Mouse (Mus musculus): ENCODE measurements around the gene Olfr1195. TPM values are rescaled to one million over a fixed set of nuclear protein-coding genes. Genes with fewer than 3 reads are reported as not detected.
"Not testable (repeated sequence)": the region's sequence is repeated elsewhere in the genome, so short reads cannot be mapped to it uniquely, and the experiment has no call there.

Olfr1195 gene
- polyA plus RNA-seq (2015; fragmentation: Nextera tagmentation; extraction: Ambion mirVana) = not detected in 2 replicates

DNA sequence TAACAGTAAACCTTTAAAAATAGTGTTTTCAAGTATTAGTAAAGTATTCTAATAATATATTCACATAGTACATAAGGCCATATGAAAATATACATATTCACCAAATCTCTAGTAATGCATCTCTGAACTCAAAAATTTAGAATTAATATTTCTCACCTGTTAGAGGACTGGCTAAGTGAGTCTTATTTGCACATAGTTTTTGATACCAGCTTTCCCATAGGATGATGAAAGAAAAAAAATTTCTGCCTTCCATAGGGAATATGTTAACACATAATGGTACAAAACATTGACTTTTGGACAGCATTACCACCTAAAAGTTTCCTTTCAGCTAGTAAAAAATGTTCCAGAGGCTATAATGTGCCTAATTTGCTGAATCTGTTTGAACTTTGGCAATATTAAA lies at the start of gene Olfr1195:
TSS of gene Olfr1195 (minus strand) at position 101 of the 400 bp plus-strand sequence.
- no peaks in the 10 kb centered on the region for H3K27me3 ChIP-seq (ENCODE audit: control insufficient read depth, insufficient read depth, low read depth, low read length)
- no peaks in the 10 kb centered on the region for H3K4me1 ChIP-seq (ENCODE audit: control insufficient read depth, insufficient read depth, low read length)
- H3K4me2 ChIP-seq (ENCODE audit: low read length) = no peak within 1 kb of the TSS
- no peak within 1 kb of the TSS for H3K4me3 ChIP-seq (ENCODE audit: low read depth, low read length)
- H3K9ac ChIP-seq (ENCODE audit: low read depth, low read length) = no peak within 1 kb of the TSS
- H3K9me3 ChIP-seq (replicated peaks; ENCODE audit: control insufficient read depth, low read length, poor library complexity, severe bottlenecking) = no peaks in the 10 kb centered on the region
- no peaks in the 10 kb centered on the region for H3K36me3 ChIP-seq (ENCODE audit: control insufficient read depth, insufficient read depth, low read length)
- ATAC-seq = no peak
- no peak within 1 kb of the TSS for H3K27ac ChIP-seq (ENCODE audit: low read length)

DNA sequence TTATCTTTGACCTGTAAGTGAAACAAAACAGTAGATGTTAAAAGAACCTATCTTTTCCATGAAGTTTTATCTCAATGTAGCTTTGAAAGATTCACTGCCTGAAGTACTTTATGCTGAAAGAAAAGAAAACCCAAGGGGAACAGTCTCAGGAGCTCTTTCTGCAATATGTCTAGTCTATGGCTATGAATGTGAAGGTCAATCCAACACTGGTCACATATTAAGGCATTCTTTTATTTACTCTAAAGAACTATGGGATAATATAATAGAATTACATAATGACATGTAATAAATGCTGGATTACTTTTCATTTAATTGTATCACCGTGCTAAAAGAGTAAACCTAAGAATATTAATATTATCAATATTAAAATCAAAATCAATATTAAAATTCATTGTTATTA lies 43.3 kb upstream of the Olfr1195 start, which contains the start of gene Olfr1197:
TSS of gene Olfr1197 (minus strand) at position 101 of the 400 bp plus-strand sequence.
- 90% methylated on average over 1 of the region's 1 CpGs for WGBS
- Histone ChIP-seq H3K9me3 (replicated peaks; ENCODE audit: control insufficient read depth, low read length, poor library complexity, severe bottlenecking) (no peaks in the 10 kb centered on the region), H3K27ac (ENCODE audit: low read length) (no peak within 1 kb of the TSS), H3K9ac (ENCODE audit: low read depth, low read length) (no peak within 1 kb of the TSS), H3K4me3 (ENCODE audit: low read depth, low read length) (no peak within 1 kb of the TSS), H3K4me2 (ENCODE audit: low read length) (no peak within 1 kb of the TSS), H3K36me3 (ENCODE audit: control insufficient read depth, insufficient read depth, low read length) (no peaks in the 10 kb centered on the region), H3K4me1 (ENCODE audit: control insufficient read depth, insufficient read depth, low read length) (no peaks in the 10 kb centered on the region), H3K27me3 (ENCODE audit: control insufficient read depth, insufficient read depth, low read depth, low read length) (no peaks in the 10 kb centered on the region)
- ATAC-seq = no peak

DNA sequence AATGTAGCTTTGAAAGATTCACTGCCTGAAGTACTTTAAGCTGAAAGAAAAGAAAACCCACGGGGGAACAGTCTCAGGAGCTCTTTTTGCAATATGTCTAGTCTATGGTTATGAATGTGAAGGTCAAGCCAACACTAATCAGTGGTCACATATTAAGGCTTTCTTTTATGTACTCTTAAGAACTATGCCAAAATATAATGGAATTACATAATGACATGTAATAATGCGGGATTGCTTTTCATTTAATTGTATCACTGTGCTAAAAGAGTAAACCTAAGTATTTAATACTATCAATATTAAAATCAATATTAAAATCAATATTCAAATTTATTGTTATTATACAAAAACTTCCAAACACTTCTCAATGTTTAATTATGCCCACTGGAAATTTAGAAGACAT lies 15.5 kb upstream of the Olfr1195 start, which contains the start of gene Olfr1196:
TSS of gene Olfr1196 (minus strand) at position 101 of the 400 bp plus-strand sequence.
- Histone ChIP-seq H3K4me2 (ENCODE audit: low read length) (no peak within 1 kb of the TSS), H3K36me3 (ENCODE audit: control insufficient read depth, insufficient read depth, low read length) (no peaks in the 10 kb centered on the region), H3K9me3 (replicated peaks; ENCODE audit: control insufficient read depth, low read length, poor library complexity, severe bottlenecking) (no peaks in the 10 kb centered on the region), H3K9ac (ENCODE audit: low read depth, low read length) (no peak within 1 kb of the TSS), H3K4me3 (ENCODE audit: low read depth, low read length) (no peak within 1 kb of the TSS), H3K27me3 (ENCODE audit: control insufficient read depth, insufficient read depth, low read depth, low read length) (no peaks in the 10 kb centered on the region), H3K27ac (ENCODE audit: low read length) (no peak within 1 kb of the TSS), H3K4me1 (ENCODE audit: control insufficient read depth, insufficient read depth, low read length) (no peaks in the 10 kb centered on the region)
- 91% methylated on average over 2 of the region's 2 CpGs for WGBS
- ATAC-seq = no peak

DNA sequence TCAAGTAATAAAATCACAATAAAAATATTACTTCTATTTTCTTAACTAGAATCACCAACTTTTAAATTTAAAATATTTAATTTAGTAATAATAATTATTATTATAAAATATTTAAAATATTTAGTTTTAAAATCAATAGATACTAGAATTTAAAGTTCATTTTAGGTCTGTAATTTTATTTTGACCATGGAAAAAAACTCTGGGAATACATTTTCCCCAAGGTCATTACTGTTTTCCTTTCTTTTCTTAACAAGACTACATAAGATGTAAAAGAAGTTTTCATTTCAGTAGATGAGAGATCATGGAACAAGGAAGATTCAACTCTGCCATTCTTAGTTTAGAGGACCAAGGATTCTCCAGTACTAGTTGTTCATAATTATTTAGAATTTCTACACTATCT lies 13.7 kb downstream of the Olfr1195 start, which contains the start of gene Olfr1193:
TSS of gene Olfr1193 (plus strand) at position 301 of the 400 bp plus-strand sequence.
- H3K27ac ChIP-seq (ENCODE audit: low read length); H3K36me3 ChIP-seq (ENCODE audit: control insufficient read depth, insufficient read depth, low read length); ATAC-seq; H3K4me3 ChIP-seq (ENCODE audit: low read depth, low read length); H3K9me3 ChIP-seq (replicated peaks; ENCODE audit: control insufficient read depth, low read length, poor library complexity, severe bottlenecking); H3K4me1 ChIP-seq (ENCODE audit: control insufficient read depth, insufficient read depth, low read length); H3K4me2 ChIP-seq (ENCODE audit: low read length); H3K9ac ChIP-seq (ENCODE audit: low read depth, low read length); H3K27me3 ChIP-seq (ENCODE audit: control insufficient read depth, insufficient read depth, low read depth, low read length): not testable (repeated sequence)

DNA sequence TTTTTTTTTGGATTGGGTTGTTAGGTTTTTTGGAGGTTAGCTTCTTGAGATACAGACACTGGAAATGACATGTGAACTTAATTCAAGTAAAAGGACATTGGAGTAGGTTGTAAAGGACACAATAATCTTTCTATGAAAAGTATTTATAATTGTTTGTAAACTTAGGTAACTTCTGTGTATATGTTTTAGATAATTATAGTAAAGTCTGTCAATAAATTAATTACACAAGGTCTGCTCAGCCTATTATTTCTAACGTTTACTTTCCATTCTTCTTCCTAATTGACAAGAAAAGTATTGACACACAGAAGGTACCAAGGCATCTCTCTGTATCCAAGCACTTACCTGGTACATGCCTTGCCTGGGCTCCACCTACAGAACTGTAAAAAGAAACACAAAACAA lies 40.8 kb downstream of the Olfr1195 start, which contains the start of gene Olfr1192-ps1:
TSS of gene Olfr1192-ps1 (plus strand) at position 301 of the 400 bp plus-strand sequence.
- Histone ChIP-seq H3K9me3 (replicated peaks; ENCODE audit: control insufficient read depth, low read length, poor library complexity, severe bottlenecking) (no peaks in the 10 kb centered on the region), H3K4me2 (ENCODE audit: low read length) (no peak within 1 kb of the TSS), H3K27me3 (ENCODE audit: control insufficient read depth, insufficient read depth, low read depth, low read length) (no peaks in the 10 kb centered on the region), H3K9ac (ENCODE audit: low read depth, low read length) (no peak within 1 kb of the TSS), H3K4me3 (ENCODE audit: low read depth, low read length) (no peak within 1 kb of the TSS), H3K4me1 (ENCODE audit: control insufficient read depth, insufficient read depth, low read length) (no peaks in the 10 kb centered on the region), H3K36me3 (ENCODE audit: control insufficient read depth, insufficient read depth, low read length) (no peaks in the 10 kb centered on the region), H3K27ac (ENCODE audit: low read length) (no peak within 1 kb of the TSS)
- 51% methylated on average over 1 of the region's 1 CpGs for WGBS
- no peak for ATAC-seq

DNA sequence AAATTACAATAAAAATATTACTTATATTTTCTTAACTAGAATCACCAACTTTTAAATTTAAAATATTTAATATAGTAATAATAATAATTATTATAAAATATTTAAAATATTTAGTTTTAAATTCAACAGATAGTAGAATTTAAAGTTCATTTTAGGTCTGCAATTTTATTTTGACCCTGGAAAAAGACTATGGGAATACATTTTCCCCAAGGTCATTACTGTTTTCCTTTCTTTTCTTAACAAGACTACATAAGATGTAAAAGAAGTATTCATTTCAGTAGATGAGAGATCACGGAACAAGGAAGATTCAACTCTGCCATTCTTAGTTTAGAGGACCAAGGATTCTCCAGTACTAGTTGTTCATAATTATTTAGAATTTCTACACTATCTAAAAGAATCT lies 48.7 kb downstream of the Olfr1195 start, which contains the start of gene Olfr1191-ps1:
TSS of gene Olfr1191-ps1 (plus strand) at position 301 of the 400 bp plus-strand sequence.
- not testable (repeated sequence) for H3K27me3 ChIP-seq (ENCODE audit: control insufficient read depth, insufficient read depth, low read depth, low read length); H3K9ac ChIP-seq (ENCODE audit: low read depth, low read length); H3K4me2 ChIP-seq (ENCODE audit: low read length); H3K9me3 ChIP-seq (replicated peaks; ENCODE audit: control insufficient read depth, low read length, poor library complexity, severe bottlenecking); ATAC-seq; H3K4me1 ChIP-seq (ENCODE audit: control insufficient read depth, insufficient read depth, low read length); H3K36me3 ChIP-seq (ENCODE audit: control insufficient read depth, insufficient read depth, low read length); H3K4me3 ChIP-seq (ENCODE audit: low read depth, low read length); H3K27ac ChIP-seq (ENCODE audit: low read length)
- 97% methylated on average over 1 of the region's 1 CpGs for WGBS

Other genes starting within 250 kb of the Olfr1195 start
- gene Gm13757, start 240.1 kb downstream of the Olfr1195 start, polyA plus RNA-seq (2015; fragmentation: Nextera tagmentation; extraction: Ambion mirVana) = not detected in 2 replicates
- not detected in 2 replicates for gene Olfr1183, start 234.3 kb downstream of the Olfr1195 start, polyA plus RNA-seq (2015; fragmentation: Nextera tagmentation; extraction: Ambion mirVana)
- not detected in 2 replicates for gene Olfr1184, start 205.6 kb downstream of the Olfr1195 start, polyA plus RNA-seq (2015; fragmentation: Nextera tagmentation; extraction: Ambion mirVana)
- not detected in 2 replicates for gene Olfr1185-ps1, start 195.9 kb downstream of the Olfr1195 start, polyA plus RNA-seq (2015; fragmentation: Nextera tagmentation; extraction: Ambion mirVana)
- gene Olfr1186, start 170.6 kb downstream of the Olfr1195 start, polyA plus RNA-seq (2015; fragmentation: Nextera tagmentation; extraction: Ambion mirVana) = not detected in 2 replicates
- not detected in 2 replicates for gene Olfr1188, start 132.3 kb downstream of the Olfr1195 start, polyA plus RNA-seq (2015; fragmentation: Nextera tagmentation; extraction: Ambion mirVana)
- not detected in 2 replicates for gene Olfr1189, start 102.7 kb downstream of the Olfr1195 start, polyA plus RNA-seq (2015; fragmentation: Nextera tagmentation; extraction: Ambion mirVana)
- gene Olfr1191-ps1, start 48.6 kb downstream of the Olfr1195 start, polyA plus RNA-seq (2015; fragmentation: Nextera tagmentation; extraction: Ambion mirVana) = not detected in 2 replicates
- gene Olfr1192-ps1, start 40.7 kb downstream of the Olfr1195 start, polyA plus RNA-seq (2015; fragmentation: Nextera tagmentation; extraction: Ambion mirVana) = not detected in 2 replicates
- not detected in 2 replicates for gene Olfr1193, start 13.6 kb downstream of the Olfr1195 start, polyA plus RNA-seq (2015; fragmentation: Nextera tagmentation; extraction: Ambion mirVana)
- not detected in 2 replicates for gene Olfr1196, start 15.4 kb upstream of the Olfr1195 start, polyA plus RNA-seq (2015; fragmentation: Nextera tagmentation; extraction: Ambion mirVana)
- not detected in 2 replicates for gene Olfr1197, start 43.2 kb upstream of the Olfr1195 start, polyA plus RNA-seq (2015; fragmentation: Nextera tagmentation; extraction: Ambion mirVana)
- gene Olfr1198, start 62.2 kb upstream of the Olfr1195 start, polyA plus RNA-seq (2015; fragmentation: Nextera tagmentation; extraction: Ambion mirVana) = not detected in 2 replicates
- gene Olfr1199, start 71.3 kb upstream of the Olfr1195 start, polyA plus RNA-seq (2015; fragmentation: Nextera tagmentation; extraction: Ambion mirVana) = not detected in 2 replicates
- not detected in 2 replicates for gene Olfr1200, start 81.3 kb upstream of the Olfr1195 start, polyA plus RNA-seq (2015; fragmentation: Nextera tagmentation; extraction: Ambion mirVana)
- gene Olfr1201, start 103.8 kb upstream of the Olfr1195 start, polyA plus RNA-seq (2015; fragmentation: Nextera tagmentation; extraction: Ambion mirVana) = not detected in 2 replicates
- not detected in 2 replicates for gene Olfr1202, start 125.3 kb upstream of the Olfr1195 start, polyA plus RNA-seq (2015; fragmentation: Nextera tagmentation; extraction: Ambion mirVana)
- not detected in 2 replicates for gene Olfr1205, start 140.6 kb upstream of the Olfr1195 start, polyA plus RNA-seq (2015; fragmentation: Nextera tagmentation; extraction: Ambion mirVana)
- gene Olfr1204, start 160.1 kb upstream of the Olfr1195 start, polyA plus RNA-seq (2015; fragmentation: Nextera tagmentation; extraction: Ambion mirVana) = not detected in 2 replicates
- not detected in 2 replicates for gene Olfr1206, start 174.0 kb upstream of the Olfr1195 start, polyA plus RNA-seq (2015; fragmentation: Nextera tagmentation; extraction: Ambion mirVana)
- not detected in 2 replicates for gene Olfr1208, start 213.1 kb upstream of the Olfr1195 start, polyA plus RNA-seq (2015; fragmentation: Nextera tagmentation; extraction: Ambion mirVana)
- not detected in 2 replicates for gene Olfr1209, start 226.0 kb upstream of the Olfr1195 start, polyA plus RNA-seq (2015; fragmentation: Nextera tagmentation; extraction: Ambion mirVana)
- not detected in 2 replicates for gene Olfr1211, start 248.9 kb upstream of the Olfr1195 start, polyA plus RNA-seq (2015; fragmentation: Nextera tagmentation; extraction: Ambion mirVana)

Data from midbrain, embryonic 16.5 days (tissue).